Mouse (Mus musculus): ENCODE results near the gene Actn4. TPM values are rescaled to one million over a fixed set of nuclear protein-coding genes. Genes with fewer than 3 reads are reported as not detected.

Gene Actn4
- total RNA-seq, 2 experiments from 2014 or later = 151 to 160 TPM

DNA sequence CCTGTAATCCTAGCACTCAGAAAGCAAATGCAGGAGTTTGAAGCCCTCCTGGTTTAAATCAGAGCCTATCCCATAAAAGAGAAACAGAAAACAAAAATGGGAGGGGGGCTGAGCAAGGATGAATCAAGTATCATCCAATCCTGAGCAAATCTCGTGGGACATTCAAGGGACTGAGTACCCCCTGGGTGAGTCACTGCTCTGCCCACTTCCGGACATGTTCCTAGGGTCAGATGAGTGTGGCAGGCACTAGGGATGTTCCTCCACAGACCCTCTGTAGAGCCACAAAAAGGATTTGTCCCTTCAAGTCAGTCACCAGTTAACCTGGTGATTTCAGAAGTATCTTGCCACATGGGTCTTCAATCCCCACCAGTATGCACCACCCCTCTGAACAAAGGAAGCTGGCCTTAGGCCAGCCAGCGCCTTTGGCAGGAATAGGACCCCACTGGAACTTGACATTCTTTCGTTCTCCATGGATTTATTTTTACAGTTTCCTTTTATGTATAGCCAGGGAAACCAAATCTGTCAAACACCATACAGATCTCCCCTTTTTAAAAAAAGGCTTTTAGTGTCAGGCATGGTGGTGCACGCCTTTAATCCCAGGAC, 6.7 kb downstream of the Actn4 start:
- intact Hi-C loops (cut with DNase I) = no loop called here
- no peak for DNase-seq (ENCODE audit: extremely low spot score in 1 of 2, low spot score in 2 of 2)

DNA sequence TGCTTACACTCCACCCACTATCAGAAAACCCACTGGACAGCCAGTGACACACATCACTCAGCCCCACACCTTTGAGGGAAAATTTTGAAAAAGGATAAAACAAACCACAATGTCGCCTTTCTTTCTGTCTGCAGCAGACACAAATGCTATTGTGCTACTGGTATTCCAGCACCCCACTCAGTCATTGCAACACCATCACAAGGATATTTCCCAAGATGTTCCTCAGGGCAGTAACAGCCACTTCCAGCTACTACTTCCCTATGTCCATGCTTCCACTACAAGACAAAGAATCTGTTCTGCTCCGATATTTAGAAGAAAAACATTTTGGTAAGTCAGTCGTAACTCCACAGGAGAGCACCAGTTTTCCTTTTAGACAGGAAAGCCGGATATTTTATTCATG, 7.4 kb downstream of the Actn4 start:
- intact Hi-C loops (cut with DNase I) = no loop called here
- DNase-seq (ENCODE audit: extremely low spot score in 1 of 2, low spot score in 2 of 2) = no peak

DNA sequence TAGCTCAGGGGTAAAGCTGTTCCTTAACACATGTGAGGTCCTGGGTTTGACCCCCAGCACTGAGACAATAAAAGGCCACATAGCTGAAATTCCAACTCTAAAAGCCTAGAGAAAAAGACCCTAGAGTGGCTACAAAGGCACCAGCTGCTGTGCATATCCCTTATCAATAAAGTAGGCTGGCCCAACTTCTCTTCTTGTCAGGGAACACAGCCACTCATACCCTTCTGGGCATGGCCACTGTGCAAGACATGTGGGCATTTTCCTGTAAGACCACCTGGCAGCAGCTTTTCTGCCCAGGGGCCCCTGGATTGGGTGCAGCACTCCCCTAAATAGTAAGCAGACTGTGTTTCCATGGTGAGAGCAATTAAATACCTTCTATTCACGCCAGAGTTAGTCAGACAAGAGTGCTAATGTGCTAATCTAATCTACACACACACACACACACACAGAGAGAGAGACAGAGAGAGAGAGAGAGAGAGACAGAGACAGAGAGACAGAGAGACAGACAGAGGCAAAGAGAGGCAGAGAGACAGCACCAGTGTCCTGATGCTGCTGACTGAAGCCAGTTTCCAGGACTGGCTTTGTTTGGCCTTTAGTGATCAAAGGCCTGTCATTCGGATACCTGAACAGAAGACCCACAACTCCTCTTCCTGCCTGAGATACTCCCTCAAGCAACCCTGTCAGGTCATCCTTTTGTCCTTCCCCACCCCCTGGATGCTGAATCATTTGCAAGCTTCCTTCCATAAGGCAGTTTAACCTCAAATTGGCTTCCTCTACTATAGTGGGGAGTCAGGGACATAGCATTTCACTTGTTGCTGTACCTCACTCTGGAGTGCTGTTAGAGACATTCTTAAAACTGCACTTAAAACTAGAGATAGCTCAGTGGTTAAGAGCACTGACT, 8.4 kb downstream of the Actn4 start:
- no peak for DNase-seq (ENCODE audit: extremely low spot score in 1 of 2, low spot score in 2 of 2)
- intact Hi-C loops (cut with DNase I) = no loop called here

GRCm38 (mm10) chr7:28952786-28953185, 9.4 kb downstream of the Actn4 start:
- intact Hi-C loops (cut with DNase I) = no loop called here

GRCm38 (mm10) chr7:28951764-28952163, 10.4 kb downstream of the Actn4 start:
- DNase-seq (ENCODE audit: extremely low spot score in 1 of 2, low spot score in 2 of 2) = no peak
- intact Hi-C loops (cut with DNase I) = no loop called here

More at GRCm38 (mm10) chr7:28952786-28953185, 9.4 kb downstream of the Actn4 start:
- DNase-seq (ENCODE audit: extremely low spot score in 1 of 2, low spot score in 2 of 2) = no peak

- intact Hi-C loops (cut with DNase I) = no loop called here
- no peak for DNase-seq (ENCODE audit: extremely low spot score in 1 of 2, low spot score in 2 of 2)
Observed at GRCm38 (mm10) chr7:28950346-28951037, 11.6 kb downstream of the Actn4 start.

DNA sequence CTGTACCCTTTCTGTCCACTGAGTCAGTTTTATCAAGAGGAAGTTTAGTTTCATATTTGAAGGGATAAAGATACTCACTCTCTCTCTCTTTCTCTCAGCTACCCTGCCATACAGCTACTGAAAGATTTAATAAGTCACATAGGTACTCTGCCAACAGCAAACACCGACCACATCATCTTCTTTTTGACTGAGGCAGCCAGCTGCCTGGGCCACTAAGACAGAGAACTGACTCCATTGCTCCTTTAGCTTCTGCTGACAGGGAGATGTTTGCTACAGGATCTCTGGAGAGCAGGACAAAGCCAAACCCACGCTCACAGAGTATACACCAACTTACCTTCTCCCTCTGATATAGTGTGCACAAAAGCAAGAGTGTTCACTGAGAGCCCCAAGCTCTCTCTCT, 12.8 kb downstream of the Actn4 start:
- DNase-seq (ENCODE audit: extremely low spot score in 1 of 2, low spot score in 2 of 2) = no peak
- intact Hi-C loops (cut with DNase I) = no loop called here

DNA sequence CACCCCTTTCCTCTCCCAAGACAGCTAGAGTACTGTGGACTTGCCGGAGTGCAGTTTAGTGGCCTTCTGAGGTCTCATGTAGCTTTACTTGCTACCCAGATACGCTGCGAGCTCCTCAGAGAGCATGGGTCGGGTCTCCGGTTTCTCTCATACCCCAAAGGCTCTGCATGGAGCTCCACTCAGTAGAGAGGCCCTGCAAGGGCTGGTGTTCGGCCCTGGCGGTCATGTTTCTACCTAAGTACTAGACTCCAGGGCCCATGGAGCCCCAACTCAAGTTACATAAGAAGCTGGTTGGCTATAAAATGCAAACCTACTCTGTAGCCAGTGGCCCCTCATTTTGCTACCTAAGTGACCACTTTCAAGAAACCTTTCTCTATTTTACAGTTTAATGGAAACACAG, 13.4 kb downstream of the Actn4 start:
- no peak for DNase-seq (ENCODE audit: extremely low spot score in 1 of 2, low spot score in 2 of 2)
- intact Hi-C loops (cut with DNase I) = no loop called here

- intact Hi-C loops (cut with DNase I) = no loop called here
Observed at GRCm38 (mm10) chr7:28946271-28946610, 15.9 kb downstream of the Actn4 start.

GRCm38 (mm10) chr7:28945416-28946270, 16.5 kb downstream of the Actn4 start:
- DNase-seq (ENCODE audit: extremely low spot score in 1 of 2, low spot score in 2 of 2) = no peak
- intact Hi-C loops (cut with DNase I) = no loop called here

More at GRCm38 (mm10) chr7:28946271-28946610, 15.9 kb downstream of the Actn4 start:
- DNase-seq (ENCODE audit: extremely low spot score in 1 of 2, low spot score in 2 of 2) = no peak

GRCm38 (mm10) chr7:28944756-28945415, 17.3 kb downstream of the Actn4 start:
- DNase-seq (ENCODE audit: extremely low spot score in 1 of 2, low spot score in 2 of 2) = peak in 1 of 2 experiments; percentile 51
- intact Hi-C loops (cut with DNase I) = no loop called here

GRCm38 (mm10) chr7:28943451-28944180, 18.5 kb downstream of the Actn4 start:
- intact Hi-C loops (cut with DNase I) = no loop called here
- DNase-seq (ENCODE audit: extremely low spot score in 1 of 2, low spot score in 2 of 2) = peak in 1 of 2 experiments; percentile 49

DNA sequence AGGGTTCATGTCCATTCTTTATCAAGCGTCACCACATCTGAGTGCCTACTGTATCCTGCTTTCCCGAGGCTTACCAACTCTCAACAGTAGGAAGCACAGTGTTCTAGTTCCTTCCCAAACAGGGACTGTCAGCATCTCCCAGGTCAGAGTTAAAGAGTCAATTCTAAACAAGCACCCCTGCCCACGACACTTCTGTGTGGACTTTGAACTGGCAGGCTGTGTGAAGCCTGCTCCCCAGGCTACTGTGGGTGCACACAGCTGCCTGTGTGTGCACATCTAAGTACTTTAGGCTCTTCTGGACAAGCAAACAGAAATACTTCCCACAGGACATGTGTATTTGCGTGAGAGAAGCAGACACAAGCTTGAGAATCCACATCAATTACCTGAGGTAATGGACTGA, 20.6 kb downstream of the Actn4 start:
- intact Hi-C loops (cut with DNase I) = no loop called here

DNA sequence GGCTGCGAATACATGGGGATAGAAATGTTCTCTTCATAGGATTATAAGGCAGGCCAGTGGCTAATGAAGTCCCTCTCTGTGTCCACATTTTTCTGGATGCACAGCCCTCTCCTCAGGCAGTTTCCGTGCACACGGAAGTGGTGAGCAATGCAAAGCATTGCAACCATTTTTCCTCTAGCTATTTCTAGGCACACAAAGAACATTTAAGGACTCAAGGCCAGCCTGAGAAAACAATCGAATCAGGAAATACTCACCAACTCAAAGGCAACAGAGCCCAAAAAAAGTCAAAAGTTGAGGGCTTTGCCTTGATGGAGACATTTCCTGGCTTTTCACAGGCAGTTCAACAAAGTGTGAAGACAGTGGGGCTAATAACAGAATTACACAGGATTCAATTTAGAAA, 21.0 kb downstream of the Actn4 start:
- intact Hi-C loops (cut with DNase I) = no loop called here
- no peak for DNase-seq (ENCODE audit: extremely low spot score in 1 of 2, low spot score in 2 of 2)

More for the DNA sequence above, 20.6 kb downstream of the Actn4 start:
- no peak for DNase-seq (ENCODE audit: extremely low spot score in 1 of 2, low spot score in 2 of 2)

DNA sequence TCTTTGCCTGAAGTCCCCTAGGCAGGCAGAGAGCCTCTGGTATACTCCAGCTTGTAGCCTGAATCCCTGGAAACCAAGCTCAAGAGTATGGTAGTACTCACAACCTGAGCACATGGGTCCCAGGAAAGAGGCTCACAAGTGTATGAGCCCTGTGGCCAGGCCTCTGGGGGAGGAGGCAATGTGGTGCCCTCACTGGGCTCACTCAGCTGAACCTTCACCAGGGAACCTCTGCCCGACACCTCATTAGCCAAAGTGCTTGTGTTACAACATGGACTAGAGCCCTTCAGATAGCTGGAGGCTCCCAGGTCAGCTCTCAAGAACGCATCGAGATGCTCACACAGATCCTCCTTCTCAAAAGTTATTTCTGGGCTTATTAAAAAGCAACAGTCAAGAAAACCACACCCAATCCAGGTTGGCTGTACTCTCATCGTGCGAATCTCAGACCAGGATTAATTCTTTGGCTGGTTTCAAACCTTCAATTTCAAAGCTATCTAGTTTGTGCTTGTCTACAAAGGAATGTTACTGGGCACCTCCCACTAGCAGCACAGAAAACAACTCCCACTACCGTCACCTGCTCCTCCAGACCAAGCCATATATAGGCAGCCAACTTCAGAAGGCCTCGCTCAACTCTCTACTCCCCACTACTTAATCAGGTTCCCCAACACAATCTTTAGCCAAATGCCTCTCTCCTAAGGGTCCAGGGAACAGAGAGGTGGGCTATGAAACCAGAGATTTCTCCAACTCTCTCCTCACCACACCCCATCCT, 22.5 kb downstream of the Actn4 start:
- DNase-seq (ENCODE audit: extremely low spot score in 1 of 2, low spot score in 2 of 2) = no peak
- intact Hi-C loops (cut with DNase I) = no loop called here

GRCm38 (mm10) chr7:28938654-28939053, 23.5 kb downstream of the Actn4 start:
- intact Hi-C loops (cut with DNase I) = no loop called here
- no peak for DNase-seq (ENCODE audit: extremely low spot score in 1 of 2, low spot score in 2 of 2)

GRCm38 (mm10) chr7:28936787-28937186, 25.4 kb downstream of the Actn4 start:
- intact Hi-C loops (cut with DNase I) = no loop called here
- DNase-seq (ENCODE audit: extremely low spot score in 1 of 2, low spot score in 2 of 2) = peak in 1 of 2 experiments; percentile 51
